Mouse (Mus musculus): ENCODE data around the gene Abcg1.
A peak's percentile ranks its signal among the peaks of the same experiment; 100 is the strongest.

Gene Abcg1

GRCm38 (mm10) chr17:31078581-31078980 is 21.1 kb downstream of the Abcg1 start:
- DNase-seq (ENCODE audit: low read depth, low spot score): no peak

GRCm38 (mm10) chr17:31079078-31079840 is 21.8 kb downstream of the Abcg1 start:
- DNase-seq (ENCODE audit: low read depth, low spot score): no peak

DNA sequence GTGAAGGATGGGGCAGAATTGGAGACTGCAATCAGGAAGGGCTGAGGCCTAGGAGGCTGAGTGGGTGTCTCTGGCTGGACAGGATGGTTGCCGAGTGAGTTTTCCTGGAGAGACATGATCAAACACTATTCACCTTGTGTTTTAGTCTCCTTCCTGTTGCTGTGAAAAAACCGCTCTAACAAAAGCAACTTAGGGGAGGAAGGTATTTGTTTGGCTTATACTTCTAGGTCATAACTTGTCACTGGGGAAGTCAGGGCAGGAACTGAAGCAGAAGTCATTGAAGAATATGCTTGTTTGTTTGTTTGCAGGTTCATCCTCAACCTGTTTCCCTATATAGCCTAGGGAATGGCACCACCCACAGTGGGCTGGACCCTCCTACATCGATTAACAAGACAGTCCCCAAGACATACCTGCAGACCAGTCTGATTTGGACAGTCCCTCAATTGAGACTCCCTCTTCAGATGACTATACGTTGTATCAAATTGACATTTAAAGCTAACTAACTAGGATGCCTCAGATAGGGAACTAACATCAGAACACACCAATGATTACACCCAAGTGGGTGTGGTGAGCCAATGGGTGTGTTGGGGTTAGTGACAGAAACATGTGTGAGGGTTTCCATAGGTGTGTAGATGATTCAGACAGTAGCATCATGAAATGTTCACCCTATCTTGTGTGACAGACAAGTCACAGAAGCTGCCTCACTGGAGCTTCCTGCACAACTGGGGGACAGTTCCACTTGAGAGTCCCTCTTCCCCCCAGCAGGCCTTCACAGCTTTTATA is 25.0 kb downstream of the Abcg1 start:
- no peak for DNase-seq (ENCODE audit: low read depth, low spot score)

DNA sequence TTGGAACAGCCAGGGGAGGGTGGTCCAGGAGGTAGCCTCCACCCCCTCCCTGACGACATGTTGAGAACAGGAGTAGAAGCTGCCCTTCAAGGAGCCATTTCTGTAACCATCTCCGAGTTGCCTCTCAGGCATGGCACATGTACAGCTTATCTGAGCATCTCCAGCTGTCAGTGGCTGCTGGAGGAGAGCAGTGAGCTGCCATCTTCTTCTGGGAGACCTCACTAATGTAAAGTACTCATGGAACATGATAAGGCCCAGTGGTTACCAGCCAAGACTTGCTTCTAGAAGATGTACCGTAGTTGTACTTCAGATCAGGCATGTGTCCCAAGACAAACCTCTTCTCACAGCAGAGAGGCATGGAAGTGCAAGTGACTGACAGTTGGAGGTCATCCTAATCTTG is 28.0 kb downstream of the Abcg1 start:
- DNase-seq (ENCODE audit: low read depth, low spot score): no peak

DNA sequence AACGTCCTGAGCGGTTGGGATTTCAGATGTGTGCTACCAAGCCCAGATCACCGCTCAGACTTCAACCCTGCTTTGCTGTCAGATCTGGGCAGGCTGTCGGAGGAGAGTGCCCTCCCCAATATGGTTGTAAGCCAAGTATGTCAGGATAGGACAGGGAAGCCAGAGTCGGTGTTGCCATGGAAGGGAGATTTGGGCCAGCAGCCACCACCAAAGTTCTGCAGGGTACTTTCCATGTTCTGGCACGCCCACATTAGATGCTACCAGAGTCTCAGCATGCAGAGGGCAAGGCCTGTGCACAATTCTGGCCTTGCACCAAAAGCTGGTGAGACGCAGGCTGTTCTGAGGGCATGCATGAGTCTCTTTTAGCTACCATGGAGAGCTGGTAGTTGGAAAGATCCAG is 28.7 kb downstream of the Abcg1 start:
- no peak for DNase-seq (ENCODE audit: low read depth, low spot score)

DNA sequence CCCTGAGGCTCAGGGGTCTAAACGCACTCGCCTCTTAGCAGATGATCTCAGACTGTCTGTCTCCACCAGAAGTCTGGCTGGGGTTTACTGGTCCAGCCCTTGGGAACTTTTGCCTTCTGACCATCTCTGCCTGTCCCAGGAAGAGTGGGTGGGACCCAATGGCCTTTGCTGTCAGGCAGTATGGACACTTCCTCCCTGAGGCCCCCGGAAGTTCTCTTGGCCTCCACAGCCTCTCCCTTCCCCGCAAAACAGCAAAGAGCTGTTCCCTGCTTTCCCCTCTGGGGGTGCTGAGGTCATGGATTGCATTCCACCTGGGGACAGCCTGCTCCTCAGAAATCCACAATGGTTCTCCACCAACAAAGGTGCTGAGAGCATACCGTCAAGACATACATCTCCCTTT is 31.2 kb downstream of the Abcg1 start:
- no peak for DNase-seq (ENCODE audit: low read depth, low spot score)

- no peak for DNase-seq (ENCODE audit: low read depth, low spot score)
Measured at GRCm38 (mm10) chr17:31089848-31090247, 32.4 kb downstream of the Abcg1 start.

GRCm38 (mm10) chr17:31091023-31091735 is 33.7 kb downstream of the Abcg1 start:
- DNase-seq (ENCODE audit: low read depth, low spot score): no peak

DNA sequence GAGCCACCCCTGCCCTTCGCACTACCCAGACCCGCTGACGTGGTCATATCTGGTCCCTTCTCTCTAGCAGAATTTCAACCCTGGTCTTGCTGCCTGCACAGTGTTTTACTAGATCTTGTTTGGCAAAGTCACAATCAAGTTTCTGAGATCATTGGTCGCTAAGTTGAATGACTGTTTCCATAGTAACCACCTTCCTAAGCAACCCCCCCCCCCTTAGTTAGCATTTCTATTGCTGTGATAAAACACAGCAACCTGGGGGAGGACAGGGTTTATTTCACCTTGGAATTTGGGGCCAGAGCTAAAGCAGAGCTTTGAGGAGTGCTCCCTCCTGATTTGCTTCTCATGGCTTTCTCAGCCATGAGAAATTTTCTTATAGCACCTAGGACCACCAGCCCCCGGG is 37.3 kb downstream of the Abcg1 start:
- no peak for DNase-seq (ENCODE audit: low read depth, low spot score)

DNA sequence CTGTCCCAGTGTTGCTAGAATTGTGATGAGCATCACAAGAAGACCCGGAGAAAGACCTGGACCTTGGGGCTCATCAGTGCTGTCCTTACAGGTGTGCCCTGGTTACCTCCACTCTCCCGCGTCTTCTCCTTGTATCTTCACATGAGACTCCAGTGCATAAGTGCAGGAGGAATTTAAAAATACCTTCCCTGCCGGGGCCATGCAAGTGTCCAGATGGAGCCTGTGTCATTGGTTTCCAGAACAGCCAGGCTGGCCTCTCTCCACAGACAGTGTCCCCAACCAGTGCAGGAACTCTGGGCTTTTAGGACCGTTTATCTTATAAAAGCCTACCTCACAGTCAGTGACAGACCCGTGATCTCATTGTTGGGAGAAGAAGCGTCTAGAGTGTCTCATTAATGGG is 38.1 kb downstream of the Abcg1 start:
- DNase-seq (ENCODE audit: low read depth, low spot score): no peak

DNA sequence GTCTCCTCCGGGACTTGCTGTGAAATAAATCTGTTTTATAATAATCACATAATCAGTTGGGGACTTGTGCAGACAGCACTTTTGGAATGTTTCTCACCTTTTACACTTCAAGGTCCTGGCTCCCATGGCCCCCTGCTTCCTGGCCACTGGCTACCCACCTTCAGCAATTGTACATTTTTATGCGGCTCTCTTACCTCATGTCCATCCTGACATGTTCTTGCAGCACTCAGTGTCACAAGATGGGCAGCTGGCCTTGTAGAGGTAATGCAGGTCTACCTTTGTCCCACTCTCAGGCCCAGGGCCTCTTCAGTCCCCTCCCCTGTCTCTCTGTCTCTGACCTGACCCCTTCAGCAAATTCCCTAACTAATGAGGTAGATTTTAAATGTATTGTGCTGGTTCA is 39.4 kb downstream of the Abcg1 start:
- no peak for DNase-seq (ENCODE audit: low read depth, low spot score)

- no peak for DNase-seq (ENCODE audit: low read depth, low spot score)
Measured at GRCm38 (mm10) chr17:31098788-31099187, 41.3 kb downstream of the Abcg1 start.

GRCm38 (mm10) chr17:31103007-31103570 is 45.6 kb downstream of the Abcg1 start:
- no peak for DNase-seq (ENCODE audit: low read depth, low spot score)

- no peak for DNase-seq (ENCODE audit: low read depth, low spot score)
Measured at GRCm38 (mm10) chr17:31103823-31104222, 46.3 kb downstream of the Abcg1 start.

DNA sequence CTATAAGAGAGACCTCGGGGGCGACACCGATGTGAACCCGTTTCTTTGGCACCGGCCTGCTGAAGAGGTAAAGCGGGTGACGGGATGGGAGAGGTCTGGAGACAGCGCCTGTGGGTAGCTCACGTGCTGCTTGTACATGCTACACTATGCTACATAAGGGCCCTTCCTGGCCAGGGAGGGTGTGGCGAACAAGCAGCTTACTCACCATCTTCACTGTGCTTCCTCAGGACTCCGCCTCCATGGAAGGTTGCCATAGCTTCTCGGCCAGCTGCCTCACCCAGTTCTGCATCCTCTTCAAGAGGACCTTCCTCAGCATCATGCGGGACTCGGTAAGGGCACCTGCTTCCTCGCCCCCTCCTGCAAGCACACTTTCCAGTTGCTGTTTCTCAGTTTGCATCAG is 50.9 kb downstream of the Abcg1 start:
- no peak for DNase-seq (ENCODE audit: low read depth, low spot score)

GRCm38 (mm10) chr17:31113191-31113856 is 55.8 kb downstream of the Abcg1 start:
- peak; percentile 26 for DNase-seq (ENCODE audit: low read depth, low spot score)

DNA sequence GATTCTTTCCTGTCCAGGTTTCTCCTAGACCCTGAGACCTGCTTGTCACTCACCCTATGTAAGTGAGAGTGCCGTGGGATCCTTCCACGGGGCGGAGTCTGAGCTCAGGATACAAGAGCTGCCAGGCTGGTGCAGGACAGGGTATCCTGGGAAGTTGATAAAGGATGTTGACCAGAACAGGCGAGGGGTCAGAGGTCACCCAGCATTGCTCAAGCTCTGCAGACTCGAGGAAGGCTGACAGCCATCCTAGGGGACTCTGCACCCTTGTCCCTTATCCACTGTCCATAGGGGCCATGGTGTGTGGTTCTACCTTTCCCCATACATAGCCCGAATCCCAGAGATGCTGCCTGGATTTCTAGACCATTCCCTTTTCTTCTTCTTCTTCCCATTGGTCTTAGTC is 58.6 kb downstream of the Abcg1 start:
- DNase-seq (ENCODE audit: low read depth, low spot score): no peak

GRCm38 (mm10) chr17:31117946-31118345 is 60.5 kb downstream of the Abcg1 start:
- DNase-seq (ENCODE audit: low read depth, low spot score): no peak

DNA sequence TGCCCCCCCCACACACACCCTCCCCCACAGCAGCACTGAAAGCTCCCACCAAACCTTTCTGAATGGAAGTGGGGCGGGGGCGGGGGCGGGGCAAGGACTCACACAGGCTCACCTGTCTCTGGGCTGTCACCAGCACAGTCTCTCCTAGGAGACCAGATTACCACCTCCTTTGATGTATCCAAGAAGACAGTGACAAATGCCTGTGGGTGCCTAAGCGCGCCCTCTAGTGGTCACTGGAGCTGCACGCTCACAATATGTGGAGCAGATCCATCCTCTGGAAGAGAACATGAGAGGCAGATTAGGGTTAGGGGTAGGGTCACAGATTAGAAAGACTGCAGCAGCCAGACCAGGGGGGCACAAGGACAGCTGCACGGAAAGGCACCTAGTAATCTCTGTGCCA is 62.0 kb downstream of the Abcg1 start:
- DNase-seq (ENCODE audit: low read depth, low spot score): peak; percentile 82

DNA sequence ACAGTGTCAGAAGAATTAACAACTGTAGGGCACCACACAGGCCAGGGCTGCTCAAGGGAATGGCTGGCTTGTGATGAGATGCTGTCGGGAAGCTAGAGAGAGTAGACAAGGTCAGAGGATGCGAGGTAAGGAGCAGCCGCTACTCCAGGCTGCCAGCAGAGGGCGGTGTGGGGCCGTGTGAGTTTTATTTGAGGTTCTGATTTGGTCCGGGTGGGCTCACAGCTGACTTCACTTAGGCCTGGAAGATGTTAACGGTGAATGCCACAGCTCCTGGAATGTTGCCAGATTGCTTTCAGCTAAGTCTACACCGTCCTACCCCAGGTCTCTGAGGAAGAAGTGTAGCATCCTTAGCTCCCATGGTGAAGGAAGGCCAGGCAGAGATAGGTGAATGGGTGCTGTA is 64.5 kb downstream of the Abcg1 start:
- DNase-seq (ENCODE audit: low read depth, low spot score): peak; percentile 55

DNA sequence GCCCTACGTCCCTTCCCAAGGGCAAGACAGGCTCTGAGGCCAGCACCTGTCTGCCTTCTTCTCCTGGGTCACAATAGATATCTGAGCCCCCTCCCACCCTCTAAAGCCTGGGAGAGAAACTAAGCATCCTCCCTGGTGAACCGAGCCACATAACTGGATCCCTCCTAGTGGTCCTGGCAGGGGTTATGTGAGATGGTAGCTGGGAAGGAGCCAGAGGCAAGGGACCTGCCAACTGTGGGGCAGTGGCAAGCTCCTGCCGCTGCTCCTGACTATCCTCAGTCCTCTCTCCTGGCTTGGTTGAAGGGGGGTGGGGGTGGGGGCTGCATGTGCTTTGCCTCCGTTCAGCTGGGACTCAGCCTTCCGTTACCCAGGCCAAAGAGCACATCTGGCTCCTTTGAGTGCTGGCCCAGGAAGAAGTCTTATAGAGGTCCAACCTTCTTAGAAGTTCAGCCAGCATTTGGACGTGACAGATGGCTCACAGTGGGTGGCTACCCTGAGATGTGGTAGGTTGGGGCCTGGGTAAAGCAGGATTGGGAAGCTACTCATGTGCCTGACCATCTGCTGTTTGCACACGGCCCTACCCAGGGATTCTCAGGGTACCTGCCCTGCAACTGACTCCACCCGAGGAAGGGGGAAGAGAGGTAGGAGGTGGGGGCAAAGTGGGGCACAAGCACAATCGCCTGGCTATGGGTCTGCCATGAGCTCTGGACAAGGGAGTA is 68.2 kb downstream of the Abcg1 start:
- DNase-seq (ENCODE audit: low read depth, low spot score): peak; percentile 47
